ENCODE assay signal across 29 mouse cellular contexts in genomic region chr15:96213541-96214312, GRCm38 (mm10).
DNase-seq lines count a peak whose midpoint lies in the region; ATAC-seq and TF ChIP-seq lines count a peak whose summit lies in the region.
"Had no signal": no experiment of that assay in that cellular context is flagged by ENCODE, and none has a peak within 500 bp of the region (broad histone marks: within the 10 kb centered on the region; RNA-seq: fewer than 3 reads in every experiment).

No protein-coding gene starts in this region.

- ATAC-seq in CD4-positive, CD25-positive, alpha-beta regulatory T cell, adult 4 months: no peak
- no peak for ATAC-seq in megakaryocyte progenitor cell, adult 5-6 weeks (replicated peaks; ENCODE audit: poor library complexity)
- ATAC-seq: activated CD4-positive, CD25-positive, alpha-beta regulatory T cell, adult 4 months; forebrain, embryonic 16.5 days; Patski had no signal

- DNase-seq in heart, adult 11 months: peak; percentile 75
- DNase-seq in heart, adult 9 months (ENCODE audit: low spot score in 2 of 2): no peak
- peak; percentile 51 for DNase-seq in R1 (ENCODE audit: low read depth, low spot score)
- DNase-seq in retina, embryonic 14.5 days (ENCODE audit: low spot score): peak; percentile 37
- no peak for DNase-seq in adrenal gland, postnatal 36 days
- DNase-seq: adrenal gland, adult 8-10 months; adrenal gland, postnatal 25 days; B cell, adult 2 months; cerebellum, adult 11 months; cerebellum, adult 2 months; cerebellum, adult 9-11 months; cerebellum, postnatal 25 days; gastrocnemius, postnatal 10 days; heart, adult 18-20 months; heart, postnatal 14 days; kidney, adult 11 months; kidney, adult 8-10 months had no signal

- peak overlapping the region; percentile 32 for H3K4me3 ChIP-seq in ES-Bruce4 (ENCODE audit: low read depth, low read length)
- H3K4me3 ChIP-seq: embryonic facial prominence, embryonic 12.5 days; embryonic facial prominence, embryonic 15.5 days; heart, embryonic 10.5 days; heart, embryonic 13.5 days; hindbrain, embryonic 12.5 days; hindbrain, embryonic 15.5 days had no signal

- no peak for TF ChIP-seq POLR2A in ES-Bruce4 (IDR thresholded peaks at IDR 0.05; ENCODE audit: insufficient read depth, low read length)

- TF ChIP-seq CTCF in ES-Bruce4 (IDR thresholded peaks at IDR 0.05; ENCODE audit: low read depth, low read length): no peak

- TF ChIP-seq EP300 in ES-Bruce4 (IDR thresholded peaks at IDR 0.05; ENCODE audit: insufficient read depth, low read depth, low read length): no peak

- H3K27ac ChIP-seq in ES-Bruce4 (ENCODE audit: insufficient read depth, low read length): no peak overlapping the region
- H3K27ac ChIP-seq: embryonic facial prominence, embryonic 12.5 days; embryonic facial prominence, embryonic 15.5 days; heart, embryonic 10.5 days; heart, embryonic 13.5 days; hindbrain, embryonic 12.5 days; hindbrain, embryonic 15.5 days had no signal

- H3K9ac ChIP-seq in ES-Bruce4 (ENCODE audit: low read depth, poor library complexity, severe bottlenecking): 0 out of 2 replicates have a peak overlapping the region, but pooled peaks have one; percentile 18
- H3K9ac ChIP-seq: embryonic facial prominence, embryonic 12.5 days; embryonic facial prominence, embryonic 15.5 days; heart, embryonic 13.5 days; hindbrain, embryonic 12.5 days; hindbrain, embryonic 15.5 days had no signal

- no peaks in the 10 kb centered on the region for H3K36me3 ChIP-seq in ES-Bruce4 (ENCODE audit: control insufficient read depth, insufficient read depth, low read length, poor library complexity, severe bottlenecking)
- H3K36me3 ChIP-seq: embryonic facial prominence, embryonic 12.5 days; embryonic facial prominence, embryonic 15.5 days; heart, embryonic 10.5 days; heart, embryonic 13.5 days; hindbrain, embryonic 12.5 days; hindbrain, embryonic 15.5 days had no signal

- H3K27me3 ChIP-seq in ES-Bruce4 (ENCODE audit: control insufficient read depth, insufficient read depth, low read length, poor library complexity, severe bottlenecking): no peaks in the 10 kb centered on the region
- H3K27me3 ChIP-seq: embryonic facial prominence, embryonic 12.5 days; embryonic facial prominence, embryonic 15.5 days; heart, embryonic 13.5 days; hindbrain, embryonic 12.5 days; hindbrain, embryonic 15.5 days; Patski had no signal

- H3K9me3 ChIP-seq in ES-Bruce4 (replicated peaks; ENCODE audit: control insufficient read depth, insufficient read depth, low read length, poor library complexity, severe bottlenecking): no peaks in the 10 kb centered on the region
- H3K9me3 ChIP-seq: embryonic facial prominence, embryonic 12.5 days; embryonic facial prominence, embryonic 15.5 days; heart, embryonic 10.5 days; hindbrain, embryonic 12.5 days; hindbrain, embryonic 15.5 days had no signal

- H3K4me1 ChIP-seq in ES-Bruce4 (ENCODE audit: control insufficient read depth, insufficient read depth, low read length): peaks cover 3% of the 10 kb centered on the region
- H3K4me1 ChIP-seq: embryonic facial prominence, embryonic 12.5 days; embryonic facial prominence, embryonic 15.5 days; heart, embryonic 10.5 days; heart, embryonic 13.5 days; hindbrain, embryonic 12.5 days; hindbrain, embryonic 15.5 days had no signal

Comparison
In these comparisons a context has a peak if more than half of its experiments do, and no peak if none do; other contexts are left out.
1. DNase-seq: peak in heart, adult 11 months (single experiment), R1 (single experiment) and retina, embryonic 14.5 days (single experiment); none in heart, adult 9 months (0 of 2) and adrenal gland, postnatal 36 days (0 of 2).